Mouse (Mus musculus) heart, postnatal 0 days (tissue): Measurements from ENCODE around the gene Smg9.

Source experiments
- CTCF ChIP-seq: IDR thresholded peaks from 2 replicates; pipeline ENCODE4 v1.5.1; 2016; ENCODE audit warnings: antibody characterized with exemption, control low read depth, low read depth
- EP300 ChIP-seq: IDR thresholded peaks from 2 replicates; pipeline ENCODE4 v1.6.1; 2016; ENCODE audit warnings: antibody characterized with exemption, low read depth

DNA sequence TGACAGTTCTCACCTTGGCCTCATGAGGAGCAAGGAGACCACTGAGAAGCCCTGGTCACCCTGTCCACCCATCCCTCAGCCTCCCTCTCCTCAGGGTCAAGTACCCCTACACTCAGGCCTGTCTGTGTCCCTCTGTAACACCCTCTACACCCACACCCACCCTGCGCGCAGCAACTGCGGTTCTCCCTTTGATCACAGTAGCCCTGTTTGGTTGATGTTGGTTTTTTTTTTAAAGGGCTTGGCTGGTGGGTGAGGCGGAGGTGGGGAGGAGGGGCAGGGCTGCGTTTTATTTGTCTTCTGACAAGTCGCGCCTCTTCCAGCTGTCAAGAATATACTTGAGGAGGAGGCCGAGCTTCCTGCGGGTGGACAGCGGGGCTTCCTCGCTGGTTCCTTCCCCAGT is 32.3 kb downstream of the Smg9 start:
- TF ChIP-seq EP300 (no peak), CTCF (no peak)
